Mouse (Mus musculus) macrophage (primary cell): ENCODE results near the gene Chst3. TPM values are rescaled to one million over a fixed set of nuclear protein-coding genes. Genes with fewer than 3 reads are reported as not detected.

Source experiments
- H3K27ac ChIP-seq: fragments of 350-480 bp; formaldehyde crosslinking; 2 replicates; pipeline ENCODE4 v1.9.0; 2021
- H3K36me3 ChIP-seq: fragments of 350-480 bp; formaldehyde crosslinking; 2 replicates; pipeline ENCODE4 v1.9.0; 2021; ENCODE audit errors: inconsistent target
- H3K4me3 ChIP-seq: fragments of 350-480 bp; formaldehyde crosslinking; 2 replicates; pipeline ENCODE4 v1.9.0; 2021; ENCODE audit errors: inconsistent target
- H3K79me2 ChIP-seq: fragments of 350-480 bp; formaldehyde crosslinking; 2 replicates; pipeline ENCODE4 v1.9.0; 2021; ENCODE audit errors: inconsistent target
- WGBS: methylation state at CpG from one replicate; pipeline ENCODE4 v1.1.7; 2026; ENCODE audit warnings: inconsistent platforms; ENCODE audit not compliant: missing documents; 5-methylcytosine and 5-hydroxymethylcytosine counted together
- polyA plus RNA-seq: library from polyadenylated mRNA; stranded (reverse); fragments of 250-400 nt; gene quantifications from 3 replicates; pipeline ENCODE4 v1.2.4, GENCODE M21; 2018; ENCODE audit warnings: inconsistent platforms

Chst3 gene
- polyA plus RNA-seq, 1 experiment from 2014 or later = 0.34 TPM

DNA sequence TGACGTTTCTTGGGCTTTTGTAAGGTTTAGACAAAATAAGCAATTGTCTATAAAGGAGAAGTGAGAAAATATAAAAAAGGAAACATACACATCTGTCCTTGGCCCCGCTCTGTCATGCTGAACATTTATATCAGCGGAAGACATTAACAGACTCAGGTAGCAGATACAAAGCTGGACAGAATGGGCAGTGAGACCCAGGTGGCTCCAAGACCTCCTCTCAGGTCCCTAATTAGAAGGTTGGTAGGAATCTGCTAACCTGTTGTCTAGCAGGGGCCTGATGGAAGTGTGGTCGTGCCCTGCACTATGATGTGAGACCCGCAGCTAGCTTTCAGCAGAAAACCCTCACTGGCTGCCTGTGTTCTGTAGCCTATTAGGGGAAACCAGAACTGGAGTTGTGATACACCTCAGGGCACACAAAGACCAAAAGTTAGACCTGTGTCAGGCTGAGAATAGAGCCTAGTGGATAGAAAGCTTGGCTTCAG lies 1.0 kb upstream of the Chst3 start:
- WGBS = 58% methylated on average over 5 of the region's 5 CpGs
- Histone ChIP-seq H3K27ac (peak overlapping the region; percentile 36; the same call in 1 of the 2 replicates), H3K4me3 (no peak overlapping the region), H3K79me2 (no peaks in the 10 kb centered on the region), H3K36me3 (no peaks in the 10 kb centered on the region)

GRCm38 (mm10) chr10:60218033-60218590 lies 948 bp downstream of the Chst3 start:
- no peak overlapping the region for H3K27ac ChIP-seq
- WGBS = 44% methylated on average over 18 of the region's 18 CpGs
- no peaks in the 10 kb centered on the region for H3K36me3 ChIP-seq
- H3K4me3 ChIP-seq = peak overlapping the region; percentile 22
- H3K79me2 ChIP-seq = no peaks in the 10 kb centered on the region

GRCm38 (mm10) chr10:60216331-60217095 lies 2.5 kb downstream of the Chst3 start:
- Histone ChIP-seq H3K36me3 (no peaks in the 10 kb centered on the region), H3K27ac (no peak overlapping the region), H3K79me2 (no peaks in the 10 kb centered on the region), H3K4me3 (no peak overlapping the region)
- WGBS = 90% methylated on average over 11 of the region's 11 CpGs

DNA sequence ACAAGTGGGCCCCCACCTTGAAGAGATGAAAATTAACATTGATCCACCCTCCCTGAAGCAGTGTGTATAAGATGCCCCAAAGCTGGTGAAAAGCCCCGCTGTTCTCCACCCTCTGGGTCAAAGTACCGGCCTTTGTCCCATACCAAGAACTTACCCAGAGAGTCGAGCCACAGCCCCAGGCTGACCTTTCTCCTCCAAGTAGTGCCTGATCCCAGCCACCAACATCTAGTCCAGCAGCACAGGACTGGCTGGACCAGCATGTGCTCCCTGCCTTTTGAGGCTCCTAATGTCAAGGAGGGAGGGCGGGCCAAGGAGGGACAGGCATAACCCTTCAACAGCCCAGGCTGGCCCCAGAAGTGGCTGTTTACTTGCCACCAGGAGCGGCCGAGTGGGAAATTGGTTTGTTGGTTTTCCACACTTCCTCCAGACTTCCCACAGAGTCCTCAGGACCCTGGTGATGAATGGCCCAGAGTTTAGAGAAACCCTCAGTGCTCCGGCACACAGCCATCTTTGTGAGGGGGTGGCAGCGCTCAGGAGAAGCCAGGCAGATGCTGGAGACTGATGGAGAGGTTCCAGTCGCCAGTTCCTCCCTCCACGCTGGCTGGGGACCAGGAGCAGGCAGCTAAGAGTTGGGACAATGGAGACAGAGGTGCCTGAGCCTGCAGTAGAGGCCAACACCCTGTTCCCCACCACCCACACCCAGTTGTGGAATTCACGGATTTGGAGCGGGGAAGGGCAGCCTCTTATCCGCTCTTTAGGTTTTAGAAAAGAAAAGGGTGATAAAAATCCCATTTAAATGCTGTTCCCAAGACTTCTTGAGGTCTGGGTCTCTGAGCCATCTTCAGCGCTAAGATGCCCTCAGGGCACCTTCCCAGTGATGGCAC lies 3.7 kb downstream of the Chst3 start:
- H3K27ac ChIP-seq = no peak overlapping the region
- 88% methylated on average over 14 of the region's 14 CpGs for WGBS
- H3K4me3 ChIP-seq = no peak overlapping the region
- H3K36me3 ChIP-seq = no peaks in the 10 kb centered on the region
- H3K79me2 ChIP-seq = no peaks in the 10 kb centered on the region

- Histone ChIP-seq H3K79me2 (no peaks in the 10 kb centered on the region), H3K4me3 (no peak overlapping the region), H3K27ac (no peak overlapping the region), H3K36me3 (no peaks in the 10 kb centered on the region)
- WGBS = 91% methylated on average over 11 of the region's 11 CpGs
These were observed 6.3 kb downstream of the Chst3 start for GRCm38 (mm10) chr10:60212589-60213379.

- Histone ChIP-seq H3K27ac (no peak overlapping the region), H3K4me3 (no peak overlapping the region), H3K79me2 (no peaks in the 10 kb centered on the region), H3K36me3 (no peaks in the 10 kb centered on the region)
- WGBS = 93% methylated on average over 8 of the region's 8 CpGs
These were observed 7.5 kb downstream of the Chst3 start for GRCm38 (mm10) chr10:60211501-60212005.

DNA sequence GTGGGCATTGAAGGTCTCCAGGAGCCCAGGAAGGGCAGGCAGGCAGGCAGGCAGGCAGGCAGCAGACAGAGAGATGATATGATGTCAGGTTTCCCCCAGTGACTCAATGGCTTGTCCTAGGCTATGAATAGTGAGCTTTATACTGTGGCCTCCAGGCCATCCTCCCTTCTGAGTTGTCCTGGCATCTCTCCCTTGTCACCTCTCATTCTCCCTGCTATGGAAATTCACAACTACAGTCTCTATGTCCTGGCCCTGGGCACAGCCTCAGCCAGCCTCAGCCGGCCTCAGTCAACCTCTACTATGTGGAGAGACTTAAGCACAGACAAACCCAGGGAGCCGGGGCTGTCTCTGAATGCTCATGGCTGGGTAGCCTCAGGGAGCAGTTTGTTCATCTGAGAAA lies 8.6 kb downstream of the Chst3 start:
- peak overlapping the region; percentile 76 for H3K27ac ChIP-seq
- no peaks in the 10 kb centered on the region for H3K36me3 ChIP-seq
- H3K4me3 ChIP-seq = no peak overlapping the region
- no peaks in the 10 kb centered on the region for H3K79me2 ChIP-seq
- 100% methylated on average over 2 of the region's 2 CpGs for WGBS

DNA sequence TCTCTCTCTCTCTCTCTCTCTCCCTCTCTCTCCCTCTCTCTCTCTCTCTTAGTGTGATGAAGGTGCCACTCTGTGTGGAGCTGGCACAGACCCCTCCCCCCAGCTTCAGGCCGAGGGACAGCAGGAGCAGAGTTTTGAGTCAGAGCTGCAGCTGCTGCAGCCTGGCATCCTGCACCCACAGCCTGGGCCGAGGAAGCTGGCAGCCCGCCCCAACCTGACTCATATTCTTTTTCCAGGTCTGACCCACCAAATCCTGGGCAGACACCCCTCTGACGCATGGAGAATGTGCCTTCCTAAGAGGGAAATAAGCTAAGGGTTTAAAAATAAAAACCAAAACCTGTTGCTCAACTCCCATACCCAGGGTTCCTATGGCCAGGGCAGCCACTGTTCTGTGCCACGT lies 9.8 kb downstream of the Chst3 start:
- WGBS = 5% methylated on average over 5 of the region's 5 CpGs

GRCm38 (mm10) chr10:60207166-60207705 lies 11.8 kb downstream of the Chst3 start:
- 91% methylated on average over 7 of the region's 8 CpGs for WGBS
- H3K27ac ChIP-seq = no peak overlapping the region
- H3K36me3 ChIP-seq = no peaks in the 10 kb centered on the region
- H3K79me2 ChIP-seq = no peaks in the 10 kb centered on the region
- no peak overlapping the region for H3K4me3 ChIP-seq

More for the DNA sequence above, 9.8 kb downstream of the Chst3 start:
- H3K36me3 ChIP-seq = no peaks in the 10 kb centered on the region
- no peak overlapping the region for H3K4me3 ChIP-seq
- H3K27ac ChIP-seq = peak overlapping the region; percentile 76
- H3K79me2 ChIP-seq = no peaks in the 10 kb centered on the region

DNA sequence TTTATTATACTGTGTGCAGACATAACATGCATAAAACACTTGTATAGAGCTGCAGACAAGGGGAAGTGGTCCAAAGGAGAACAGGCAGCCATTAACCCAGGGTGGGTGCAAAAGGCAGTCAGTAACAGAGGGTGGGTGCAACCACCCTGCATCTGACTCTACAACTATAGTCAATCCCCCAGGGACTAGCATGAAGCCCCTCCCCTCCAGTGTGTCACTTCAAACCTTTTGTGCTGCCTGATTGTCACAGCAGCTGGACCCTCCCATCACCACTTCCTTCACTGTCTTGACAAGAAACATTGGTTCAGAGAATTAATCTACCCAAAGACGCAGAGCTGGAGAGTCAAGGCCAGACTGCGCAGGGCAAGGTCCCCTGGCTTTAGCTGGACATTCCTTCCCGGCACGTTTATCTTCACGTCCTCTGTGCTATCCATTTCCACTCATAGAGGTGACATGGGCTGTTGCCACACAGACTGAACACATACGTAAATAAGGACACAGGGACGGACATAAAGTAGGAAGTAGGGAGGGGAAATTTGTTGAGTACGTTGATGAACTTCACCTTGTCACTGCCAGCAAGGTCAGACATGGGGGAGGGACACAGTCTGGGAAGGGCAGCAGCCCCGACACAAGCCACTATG lies 13.3 kb downstream of the Chst3 start:
- Histone ChIP-seq H3K4me3 (no peak overlapping the region), H3K36me3 (no peaks in the 10 kb centered on the region), H3K79me2 (no peaks in the 10 kb centered on the region), H3K27ac (no peak overlapping the region)
- WGBS = 47% methylated on average over 9 of the region's 9 CpGs

DNA sequence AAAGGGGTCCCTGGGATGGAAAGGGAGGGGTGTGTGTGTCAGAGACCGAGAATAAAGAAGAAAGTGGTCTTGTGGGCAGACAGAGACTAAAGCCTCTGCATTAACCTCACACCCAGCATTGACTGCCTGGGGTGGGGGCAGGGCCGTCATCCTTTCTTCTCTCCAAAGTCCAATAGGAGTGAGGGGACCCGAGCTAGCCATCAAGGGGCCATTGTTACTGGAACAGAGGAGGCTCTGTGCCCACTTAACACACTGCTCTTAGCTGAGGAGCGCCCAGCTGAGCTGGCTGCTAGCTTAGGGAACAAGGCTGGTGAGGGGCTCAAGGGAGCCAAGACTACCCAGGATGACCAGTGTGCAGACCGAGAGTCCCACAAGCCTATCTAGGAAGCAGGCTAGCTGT lies 16.3 kb downstream of the Chst3 start:
- WGBS = 75% methylated on average over 5 of the region's 5 CpGs
- Histone ChIP-seq H3K36me3 (no peaks in the 10 kb centered on the region), H3K79me2 (no peaks in the 10 kb centered on the region), H3K27ac (no peak overlapping the region), H3K4me3 (no peak overlapping the region)

DNA sequence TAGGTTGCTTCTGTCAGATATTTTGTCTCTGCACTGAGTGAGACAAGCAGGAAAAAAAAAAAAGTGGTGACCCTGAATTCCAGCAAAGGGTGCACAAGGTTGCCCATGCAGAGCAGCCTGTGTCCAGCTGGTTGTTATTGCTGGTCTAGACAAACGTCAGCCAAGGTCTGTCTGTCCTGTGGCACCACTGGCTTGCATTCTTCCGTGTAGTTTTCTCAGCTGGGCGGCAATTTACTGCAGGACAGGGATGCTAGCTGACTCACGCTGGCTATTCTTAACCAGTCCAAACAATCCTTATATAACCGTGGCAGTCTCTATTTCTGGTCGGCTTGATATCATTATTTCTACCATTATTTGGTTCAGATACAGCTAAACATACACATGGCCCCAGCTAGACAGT lies 18.1 kb downstream of the Chst3 start:
- no peaks in the 10 kb centered on the region for H3K36me3 ChIP-seq
- H3K27ac ChIP-seq = no peak overlapping the region
- WGBS = 90% methylated on average over 6 of the region's 6 CpGs
- no peak overlapping the region for H3K4me3 ChIP-seq
- H3K79me2 ChIP-seq = no peaks in the 10 kb centered on the region

GRCm38 (mm10) chr10:60199378-60199777 lies 19.7 kb downstream of the Chst3 start:
- Histone ChIP-seq H3K27ac (no peak overlapping the region), H3K4me3 (no peak overlapping the region), H3K36me3 (no peaks in the 10 kb centered on the region), H3K79me2 (no peaks in the 10 kb centered on the region)
- WGBS = 94% methylated on average over 6 of the region's 6 CpGs
